Mouse (Mus musculus) liver, adult (tissue): Measurements from ENCODE around the gene Gm8024.
"Not testable (repeated sequence)": the region's sequence is repeated elsewhere in the genome, so short reads cannot be mapped to it uniquely, and the experiment has no call there.

Experiments used
- GATA4 ChIP-seq: IDR thresholded peaks from 2 replicates; pipeline ENCODE4 v1.6.1; 2014; ENCODE audit warnings: mild to moderate bottlenecking, low read length; ENCODE audit not compliant: insufficient replicate concordance

Gm8024 gene

GRCm38 (mm10) chr14:42524182-42524581 is at the start of gene Gm8024:
TSS of gene Gm8024 (minus strand) at chr14:42524282.
- TF ChIP-seq GATA4, result not testable (repeated sequence)

GRCm38 (mm10) chr14:42502249-42502648 is 21.8 kb downstream of the Gm8024 start, which contains the start of gene Gm8020:
TSS of gene Gm8020 (minus strand) at chr14:42502349.
- TF ChIP-seq GATA4, result not testable (repeated sequence)
